Mouse (Mus musculus): ENCODE results near the gene Marcksl1. TPM values are rescaled to one million over a fixed set of nuclear protein-coding genes. Genes with fewer than 3 reads are reported as not detected.

The Marcksl1 gene
- total RNA-seq (2023): 109 and 117 TPM in 2 replicates

GRCm38 (mm10) chr4:129513086-129513767 lies at the start of gene Marcksl1:
Gene Marcksl1 (plus strand): TSS chr4:129513581.

GRCm38 (mm10) chr4:129490972-129491880 lies 22.2 kb upstream of the Marcksl1 start, which contains the start of the genes Tssk3 and Fam229a:
Gene Tssk3 (minus strand): TSS chr4:129491022.
Gene Fam229a (plus strand): TSS chr4:129491190.

GRCm38 (mm10) chr4:129542592-129543141 lies 29.3 kb downstream of the Marcksl1 start, which contains the start of gene Hdac1:
Gene Hdac1 (minus strand): TSS chr4:129542713.

Other genes starting within 250 kb of the Marcksl1 start
- not detected in 2 replicates for gene Sync, start 226.0 kb upstream of the Marcksl1 start, total RNA-seq (2023)
- 112 and 125 TPM in 2 replicates for gene Rbbp4, start 178.2 kb upstream of the Marcksl1 start, total RNA-seq (2023)
- 16.3 and 19.3 TPM in 2 replicates for gene Zbtb8os, start 177.9 kb upstream of the Marcksl1 start, total RNA-seq (2023)
- gene Zbtb8a, start 135.5 kb upstream of the Marcksl1 start, total RNA-seq (2023): 0.50 and 1.4 TPM in 2 replicates
- not detected in 2 replicates for gene Zbtb8b, start 72.7 kb upstream of the Marcksl1 start, total RNA-seq (2023)
- gene Bsdc1, start 52.0 kb upstream of the Marcksl1 start, total RNA-seq (2023): 106 and 151 TPM in 2 replicates
- not detected in 2 replicates for gene Tssk3, start 22.6 kb upstream of the Marcksl1 start, total RNA-seq (2023)
- 1.2 and 2.2 TPM in 2 replicates for gene Fam229a, start 22.4 kb upstream of the Marcksl1 start, total RNA-seq (2023)
- gene Hdac1, start 29.1 kb downstream of the Marcksl1 start, total RNA-seq (2023): 62.8 and 67.8 TPM in 2 replicates
- 0.28 and 0.82 TPM in 2 replicates for gene Lck, start 60.1 kb downstream of the Marcksl1 start, total RNA-seq (2023)
- gene Fam167b, start 65.0 kb downstream of the Marcksl1 start, total RNA-seq (2023): not detected in 2 replicates
- gene Eif3i, start 87.1 kb downstream of the Marcksl1 start, total RNA-seq (2023): 52.3 and 53.7 TPM in 2 replicates
- 72.1 and 72.3 TPM in 2 replicates for gene Tmem234, start 87.1 kb downstream of the Marcksl1 start, total RNA-seq (2023)
- gene Dcdc2b, start 100.7 kb downstream of the Marcksl1 start, total RNA-seq (2023): 1.7 TPM in 1 of 2 replicates, not detected in the other
- gene Iqcc, start 105.5 kb downstream of the Marcksl1 start, total RNA-seq (2023): 8.0 and 9.0 TPM in 2 replicates
- 31.0 and 39.4 TPM in 2 replicates for gene Ccdc28b, start 110.4 kb downstream of the Marcksl1 start, total RNA-seq (2023)
- gene Txlna, start 127.5 kb downstream of the Marcksl1 start, total RNA-seq (2023): 31.0 and 36.9 TPM in 2 replicates
- gene Kpna6, start 159.2 kb downstream of the Marcksl1 start, total RNA-seq (2023): 22.9 and 28.6 TPM in 2 replicates
- 5.8 and 6.8 TPM in 2 replicates for gene Tmem39b, start 183.3 kb downstream of the Marcksl1 start, total RNA-seq (2023)
- 72.6 and 77.9 TPM in 2 replicates for gene Khdrbs1, start 228.7 kb downstream of the Marcksl1 start, total RNA-seq (2023)

All from neutrophil, adult 65 days (primary cell).